Mouse (Mus musculus) lung, adult 2 months (tissue): Measurements from ENCODE around the gene Fcgr1. TPM values are rescaled to one million over a fixed set of nuclear protein-coding genes. Genes with fewer than 3 reads are reported as not detected.
"Not testable (repeated sequence)": the region's sequence is repeated elsewhere in the genome, so short reads cannot be mapped to it uniquely, and the experiment has no call there.

Experiments
- DNase-seq: peaks from one replicate; pipeline ENCODE4 v3.0.0; 2022
- H3K4me1 ChIP-seq: fragments of 200-500 bp; 2 replicates; pipeline ENCODE4 v1.6.1; 2011; ENCODE audit warnings: low read length; ENCODE audit not compliant: control insufficient read depth, insufficient read depth
- H3K4me3 ChIP-seq: fragments of 200-500 bp; replicated peaks from 2 replicates; pipeline ENCODE3; 2011; ENCODE audit warnings: low read depth, mild to moderate bottlenecking, control low read depth, low read length; ENCODE audit errors: extremely low read depth
- CTCF ChIP-seq: fragments of 200-500 bp; IDR thresholded peaks from 2 replicates; pipeline ENCODE4 v1.5.1; 2011; ENCODE audit warnings: mild to moderate bottlenecking, low read length, control low read depth; ENCODE audit not compliant: insufficient read depth
- POLR2A ChIP-seq: fragments of 200-500 bp; IDR thresholded peaks from 2 replicates; pipeline ENCODE4 v1.6.1; 2011; ENCODE audit warnings: low read depth, mild to moderate bottlenecking, control low read depth, low read length, borderline replicate concordance; ENCODE audit errors: extremely low read depth
- WGBS: fragments of 180-500 bp; shearing (Covaris S2); methylation state at CpG from one replicate; pipeline ENCODE4 v1.1.7; 2018; 5-methylcytosine and 5-hydroxymethylcytosine counted together
- polyA plus RNA-seq: library from polyadenylated mRNA; depleted of rRNA; stranded (reverse); fragments of >200 nt; gene quantifications from 2 replicates; pipeline ENCODE4 v1.2.3, GENCODE M21; 2012

Fcgr1 gene
- polyA plus RNA-seq, 1 experiment: 2.9 TPM

GRCm38 (mm10) chr3:96299562-96299961, 5.8 kb upstream of the Fcgr1 start:
- TF ChIP-seq CTCF: no peak
- no peak for TF ChIP-seq POLR2A
- WGBS: 99% methylated on average over 2 of the region's 2 CpGs

GRCm38 (mm10) chr3:96298360-96298759, 4.6 kb upstream of the Fcgr1 start:
- Histone ChIP-seq H3K4me1 (no peaks in the 10 kb centered on the region), H3K4me3 (no peak overlapping the region)
- 90% methylated on average over 4 of the region's 4 CpGs for WGBS
- DNase-seq: no peak
- TF ChIP-seq CTCF (no peak), POLR2A (no peak)

More at GRCm38 (mm10) chr3:96299562-96299961, 5.8 kb upstream of the Fcgr1 start:
- Histone ChIP-seq H3K4me3 (no peak overlapping the region), H3K4me1 (no peaks in the 10 kb centered on the region)
- no peak for DNase-seq

- TF ChIP-seq CTCF (no peak), POLR2A (no peak)
- WGBS: 49% methylated on average over 5 of the region's 5 CpGs
- DNase-seq: no peak
- Histone ChIP-seq H3K4me3 (no peak overlapping the region), H3K4me1 (no peaks in the 10 kb centered on the region)
These were observed 401 bp downstream of the Fcgr1 start for GRCm38 (mm10) chr3:96293368-96293767.

GRCm38 (mm10) chr3:96292641-96293040, 1.1 kb downstream of the Fcgr1 start:
- TF ChIP-seq CTCF (no peak), POLR2A (no peak)
- WGBS: 55% methylated on average over 6 of the region's 6 CpGs
- no peaks in the 10 kb centered on the region for H3K4me1 ChIP-seq
- no peak for DNase-seq
- H3K4me3 ChIP-seq: no peak overlapping the region

- H3K4me1 ChIP-seq, DNase-seq, H3K4me3 ChIP-seq: not testable (repeated sequence)
- WGBS: 86% methylated on average over 3 of the region's 3 CpGs
These were observed 3.0 kb downstream of the Fcgr1 start for GRCm38 (mm10) chr3:96290727-96291126.

GRCm38 (mm10) chr3:96289201-96289600, 4.6 kb downstream of the Fcgr1 start:
- H3K4me3 ChIP-seq: no peak overlapping the region
- no peaks in the 10 kb centered on the region for H3K4me1 ChIP-seq
- WGBS: 59% methylated on average over 3 of the region's 3 CpGs
- TF ChIP-seq POLR2A: no peak
- no peak for TF ChIP-seq CTCF
- no peak for DNase-seq

- peak; percentile 61 for TF ChIP-seq CTCF
- 89% methylated on average over 11 of the region's 11 CpGs for WGBS
- H3K4me3 ChIP-seq, H3K4me1 ChIP-seq, DNase-seq: not testable (repeated sequence)
These were observed 6.4 kb downstream of the Fcgr1 start for GRCm38 (mm10) chr3:96287334-96287733.

- WGBS: 11% methylated on average over 4 of the region's 4 CpGs
- DNase-seq: no peak
These were observed 9.3 kb downstream of the Fcgr1 start for GRCm38 (mm10) chr3:96284457-96284856.

GRCm38 (mm10) chr3:96280660-96281059, 13.1 kb downstream of the Fcgr1 start:
- 60% methylated on average over 6 of the region's 6 CpGs for WGBS
- peaks cover 4% of the 10 kb centered on the region; the same call in 1 of the 2 replicates for H3K4me1 ChIP-seq
- DNase-seq: no peak
- TF ChIP-seq CTCF (no peak), POLR2A (no peak)
- no peak overlapping the region for H3K4me3 ChIP-seq

More at GRCm38 (mm10) chr3:96284457-96284856, 9.3 kb downstream of the Fcgr1 start:
- TF ChIP-seq POLR2A (no peak), CTCF (no peak)
- H3K4me1 ChIP-seq: no peaks in the 10 kb centered on the region
- no peak overlapping the region for H3K4me3 ChIP-seq

- Histone ChIP-seq H3K4me3 (peak overlapping the region; percentile 80), H3K4me1 (peaks cover 4% of the 10 kb centered on the region; the same call in 1 of the 2 replicates)
- WGBS: under 1% methylated on average over 49 of the region's 49 CpGs
- DNase-seq: peak; percentile 83
- TF ChIP-seq CTCF: peak; percentile 90
- TF ChIP-seq POLR2A: peak; percentile 23; the same call in 1 of the 2 replicates
These were observed 15.8 kb downstream of the Fcgr1 start for GRCm38 (mm10) chr3:96277800-96278624.

- 17% methylated on average over 8 of the region's 8 CpGs for WGBS
- peak overlapping the region; percentile 36 for H3K4me3 ChIP-seq
- no peak for TF ChIP-seq POLR2A
- no peak for DNase-seq
- peaks cover 4% of the 10 kb centered on the region; the same call in 1 of the 2 replicates for H3K4me1 ChIP-seq
These were observed 16.4 kb downstream of the Fcgr1 start for GRCm38 (mm10) chr3:96277428-96277799.
